Mouse (Mus musculus) testis, adult 2 months (tissue): ENCODE measurements around the gene Slit3.

Experiments
- CTCF ChIP-seq: fragments of 200-500 bp; IDR thresholded peaks from 2 replicates; pipeline ENCODE4 v1.5.1; 2012; ENCODE audit warnings: low read depth, mild to moderate bottlenecking, inconsistent platforms, low read length, moderate library complexity; ENCODE audit not compliant: control insufficient read depth, insufficient read depth, insufficient replicate concordance
- POLR2A ChIP-seq: fragments of 200-500 bp; IDR thresholded peaks from 2 replicates; pipeline ENCODE4 v1.6.1; 2012; ENCODE audit warnings: low read depth, mild to moderate bottlenecking, inconsistent platforms, low read length, moderate library complexity; ENCODE audit not compliant: control insufficient read depth

DNA sequence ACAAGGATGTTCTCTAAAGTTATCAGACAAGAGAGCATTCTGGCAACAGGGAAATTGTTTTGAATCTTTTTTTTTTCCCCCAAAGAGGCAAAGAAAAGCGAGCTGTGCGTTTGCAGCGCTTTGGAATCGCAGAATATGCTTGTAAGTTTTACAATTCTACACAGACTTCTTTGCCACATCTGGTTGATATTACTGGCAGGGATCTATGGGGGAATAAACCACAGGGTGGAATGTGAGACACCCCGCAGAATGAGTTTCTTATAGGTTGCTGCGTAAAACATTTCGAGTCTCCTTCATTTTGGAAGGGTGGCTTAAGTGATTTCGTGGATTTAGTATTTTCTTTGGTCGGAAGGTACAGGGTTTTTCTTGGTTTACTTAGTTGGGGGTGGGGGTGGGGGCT, 122.6 kb downstream of the Slit3 start:
- TF ChIP-seq CTCF (no peak), POLR2A (no peak)
